Mouse (Mus musculus): ENCODE measurements around the gene Padi3. TPM values are rescaled to one million over a fixed set of nuclear protein-coding genes. Genes with fewer than 3 reads are reported as not detected.

The Padi3 gene
- polyA plus RNA-seq, 1 experiment, result 0.02 TPM

DNA sequence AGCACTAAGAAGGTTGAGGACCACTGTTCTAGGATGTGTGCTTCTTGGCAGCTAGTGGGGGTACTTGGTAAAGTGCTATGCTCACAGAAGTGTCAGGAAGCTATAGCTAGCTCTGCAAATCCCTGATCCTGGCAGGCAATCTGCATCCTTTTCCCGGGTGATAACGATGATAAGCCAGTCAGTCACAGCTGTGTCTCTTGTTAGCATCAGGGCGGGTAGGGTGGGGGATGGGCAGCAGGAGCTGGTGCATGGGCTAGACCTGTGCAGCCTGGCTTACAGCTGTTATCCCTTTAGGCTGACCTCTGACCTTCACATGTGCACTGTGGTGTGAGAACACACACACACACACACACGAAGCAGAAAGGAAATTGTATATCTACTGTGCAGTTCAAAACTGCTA lies 67.4 kb downstream of the Padi3 start:
- no peak for TF ChIP-seq GATA1 (IDR thresholded peaks at IDR 0.05; ENCODE audit: borderline replicate concordance, low read length)
- no peak for TF ChIP-seq FLI1 (IDR thresholded peaks at IDR 0.05; ENCODE audit: low read length)

DNA sequence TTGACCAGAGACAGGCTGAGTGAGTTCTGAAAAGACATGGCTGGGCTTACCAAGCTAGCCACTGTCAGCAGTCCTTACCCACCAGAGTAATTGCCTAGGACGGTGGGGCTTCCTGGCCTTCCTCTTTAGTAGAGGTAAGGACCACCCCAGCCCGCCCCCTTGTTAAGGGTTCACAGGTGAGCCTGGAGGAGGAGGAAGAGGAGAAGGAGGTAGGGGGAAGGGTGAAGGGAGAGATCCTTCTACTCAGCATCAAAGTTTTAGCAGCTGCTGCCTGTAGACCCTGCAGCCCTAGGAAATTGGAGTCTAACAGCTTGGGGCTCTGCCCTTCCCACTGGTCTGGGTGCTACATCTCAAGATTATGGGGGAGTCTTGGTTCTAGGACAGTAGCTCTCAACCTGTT lies 67.9 kb downstream of the Padi3 start, which contains the start of gene Padi6:
Gene Padi6, minus strand, starts transcription at position 101 of the 400 bp plus-strand sequence.
- TF ChIP-seq FLI1 (IDR thresholded peaks at IDR 0.05; ENCODE audit: low read length), result no peak
- TF ChIP-seq GATA1 (IDR thresholded peaks at IDR 0.05; ENCODE audit: borderline replicate concordance, low read length), result no peak
- no peaks in the 10 kb centered on the region for H3K9me3 ChIP-seq
- H3K36me3 ChIP-seq (replicated peaks; ENCODE audit: low read length), result no peaks in the 10 kb centered on the region
- H3K4me1 ChIP-seq, result peaks cover 15% of the 10 kb centered on the region
- no peak within 1 kb of the TSS for H3K4me3 ChIP-seq (replicated peaks)
- H3K27me3 ChIP-seq (replicated peaks), result peaks cover 64% of the 10 kb centered on the region

More for the DNA sequence above, 67.4 kb downstream of the Padi3 start:
- Histone ChIP-seq H3K9me3 (no peaks in the 10 kb centered on the region), H3K27me3 (replicated peaks) (peaks cover 67% of the 10 kb centered on the region), H3K4me3 (replicated peaks) (no peak overlapping the region), H3K36me3 (replicated peaks; ENCODE audit: low read length) (no peaks in the 10 kb centered on the region), H3K4me1 (peaks cover 15% of the 10 kb centered on the region)

DNA sequence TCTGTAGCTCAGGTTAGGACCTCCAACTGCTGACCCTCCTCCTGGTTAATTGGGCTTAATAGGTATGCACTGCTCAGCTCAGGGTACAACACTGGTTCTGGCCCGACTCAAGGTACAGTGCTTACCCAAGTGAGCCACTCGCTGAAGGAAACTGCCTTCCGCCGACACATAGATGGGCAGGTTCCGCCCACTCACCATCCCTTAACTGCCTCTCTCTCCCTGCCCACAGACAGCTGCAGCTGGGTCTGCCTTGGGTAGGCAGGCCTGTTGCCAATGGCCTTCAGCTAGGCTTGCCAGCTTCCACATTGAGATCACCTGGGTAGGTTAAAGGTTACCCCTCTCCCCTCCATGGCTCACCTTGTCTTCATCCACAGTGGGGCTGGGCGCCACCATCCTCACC lies 69.0 kb downstream of the Padi3 start:
- Histone ChIP-seq H3K4me1 (peaks cover 15% of the 10 kb centered on the region), H3K9me3 (no peaks in the 10 kb centered on the region), H3K36me3 (replicated peaks; ENCODE audit: low read length) (no peaks in the 10 kb centered on the region), H3K27me3 (replicated peaks) (peaks cover 60% of the 10 kb centered on the region), H3K4me3 (replicated peaks) (no peak overlapping the region)
- no peak for TF ChIP-seq FLI1 (IDR thresholded peaks at IDR 0.05; ENCODE audit: low read length)
- TF ChIP-seq GATA1 (IDR thresholded peaks at IDR 0.05; ENCODE audit: borderline replicate concordance, low read length), result no peak

DNA sequence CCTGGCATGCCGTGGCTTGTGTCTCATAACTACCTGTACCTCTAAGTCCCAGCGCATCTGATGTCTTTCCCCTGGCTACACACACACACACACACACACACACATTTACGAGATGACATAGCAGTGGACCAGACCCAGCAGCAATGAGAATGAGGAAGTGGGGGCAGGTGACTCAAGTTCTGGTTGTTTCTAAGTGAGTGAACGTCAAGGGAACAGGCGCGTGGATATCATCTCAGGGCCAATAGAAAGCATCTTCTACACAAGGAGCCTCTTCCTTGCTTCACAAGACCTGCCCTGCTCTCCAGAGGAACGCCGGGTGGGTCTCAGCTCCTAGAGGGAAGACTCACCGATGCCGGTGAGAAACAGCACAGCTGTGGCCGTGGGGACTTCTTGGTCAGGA lies 69.8 kb downstream of the Padi3 start:
- peaks cover 59% of the 10 kb centered on the region for H3K27me3 ChIP-seq (replicated peaks)
- H3K36me3 ChIP-seq (replicated peaks; ENCODE audit: low read length), result no peaks in the 10 kb centered on the region
- H3K9me3 ChIP-seq, result no peaks in the 10 kb centered on the region
- TF ChIP-seq GATA1 (IDR thresholded peaks at IDR 0.05; ENCODE audit: borderline replicate concordance, low read length) (no peak), FLI1 (IDR thresholded peaks at IDR 0.05; ENCODE audit: low read length) (no peak)
- H3K4me1 ChIP-seq, result peaks cover 15% of the 10 kb centered on the region
- H3K4me3 ChIP-seq (replicated peaks), result no peak overlapping the region

Other genes starting within 250 kb of the Padi3 start
- gene Arhgef10l, start 144.6 kb downstream of the Padi3 start, polyA plus RNA-seq (2012; ENCODE audit: insufficient read depth, low replicate concordance), result 7.1 and 9.2 TPM in 2 replicates
- 177 and 233 TPM in 2 replicates for gene Rcc2, start 110.1 kb downstream of the Padi3 start, polyA plus RNA-seq (2012; ENCODE audit: insufficient read depth, low replicate concordance)
- gene Padi6, start 68.0 kb downstream of the Padi3 start, polyA plus RNA-seq (2012; ENCODE audit: insufficient read depth, low replicate concordance), result not detected in 2 replicates
- 3.1 and 5.3 TPM in 2 replicates for gene Padi4, start 36.4 kb downstream of the Padi3 start, polyA plus RNA-seq (2012; ENCODE audit: insufficient read depth, low replicate concordance)
- 0.29 TPM in 1 of 2 replicates, not detected in the other for gene Padi1, start 35.1 kb upstream of the Padi3 start, polyA plus RNA-seq (2012; ENCODE audit: insufficient read depth, low replicate concordance)
- gene Padi2, start 95.7 kb upstream of the Padi3 start, polyA plus RNA-seq (2012; ENCODE audit: insufficient read depth, low replicate concordance), result 3.3 and 3.8 TPM in 2 replicates
- 129 and 181 TPM in 2 replicates for gene Sdhb, start 150.6 kb upstream of the Padi3 start, polyA plus RNA-seq (2012; ENCODE audit: insufficient read depth, low replicate concordance)
- gene Atp13a2, start 176.2 kb upstream of the Padi3 start, polyA plus RNA-seq (2012; ENCODE audit: insufficient read depth, low replicate concordance), result 373 and 691 TPM in 2 replicates
- gene Mfap2, start 199.8 kb upstream of the Padi3 start, polyA plus RNA-seq (2012; ENCODE audit: insufficient read depth, low replicate concordance), result not detected in 2 replicates
- gene Crocc, start 249.9 kb upstream of the Padi3 start, polyA plus RNA-seq (2012; ENCODE audit: insufficient read depth, low replicate concordance), result 4.0 and 4.2 TPM in 2 replicates